Mouse (Mus musculus) cortical plate, adult 2 months (tissue): Measurements from ENCODE around the gene Pigb.

Experiments
- CTCF ChIP-seq: fragments of 200-500 bp; IDR thresholded peaks from 2 replicates; pipeline ENCODE4 v1.5.1; 2011; ENCODE audit warnings: mild to moderate bottlenecking, control low read depth, low read length; ENCODE audit not compliant: insufficient read depth; ENCODE audit errors: extremely low read depth
- POLR2A ChIP-seq: fragments of 200-500 bp; IDR thresholded peaks from 2 replicates; pipeline ENCODE4 v1.6.1; 2011; ENCODE audit warnings: mild to moderate bottlenecking, low read length, control low read depth; ENCODE audit not compliant: insufficient read depth; ENCODE audit errors: extremely low read depth

DNA sequence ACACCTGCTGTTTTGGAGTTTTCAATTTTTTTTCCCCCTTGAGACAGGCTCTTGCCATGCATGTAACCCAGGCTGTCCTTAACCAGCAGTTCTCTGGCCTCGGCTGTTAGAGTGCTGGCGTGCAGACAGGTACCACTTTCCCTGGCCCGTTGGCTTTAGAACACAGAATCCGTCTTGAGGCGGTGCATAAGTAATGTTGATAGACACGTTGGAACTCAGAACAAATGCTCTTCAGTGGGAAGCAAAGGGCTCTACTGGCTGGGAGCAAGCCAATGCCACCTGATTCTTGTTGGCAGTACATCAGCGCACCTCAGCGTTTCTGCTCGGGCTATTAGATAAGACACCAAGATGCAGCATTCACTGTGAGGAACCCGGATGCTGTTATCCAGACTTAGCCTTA lies 20.3 kb downstream of the Pigb start:
- TF ChIP-seq CTCF (no peak), POLR2A (no peak)
